Mouse (Mus musculus) telencephalon, adult 2 months (tissue): ENCODE data around the gene Eef1a2.
"Not testable (repeated sequence)": the region's sequence is repeated elsewhere in the genome, so short reads cannot be mapped to it uniquely, and the experiment has no call there.

Experiments used
- DNase-seq: peaks from one replicate; pipeline ENCODE4 v3.0.0-alpha.2; 2011; ENCODE audit warnings: low read depth, low spot score

Eef1a2 gene

DNA sequence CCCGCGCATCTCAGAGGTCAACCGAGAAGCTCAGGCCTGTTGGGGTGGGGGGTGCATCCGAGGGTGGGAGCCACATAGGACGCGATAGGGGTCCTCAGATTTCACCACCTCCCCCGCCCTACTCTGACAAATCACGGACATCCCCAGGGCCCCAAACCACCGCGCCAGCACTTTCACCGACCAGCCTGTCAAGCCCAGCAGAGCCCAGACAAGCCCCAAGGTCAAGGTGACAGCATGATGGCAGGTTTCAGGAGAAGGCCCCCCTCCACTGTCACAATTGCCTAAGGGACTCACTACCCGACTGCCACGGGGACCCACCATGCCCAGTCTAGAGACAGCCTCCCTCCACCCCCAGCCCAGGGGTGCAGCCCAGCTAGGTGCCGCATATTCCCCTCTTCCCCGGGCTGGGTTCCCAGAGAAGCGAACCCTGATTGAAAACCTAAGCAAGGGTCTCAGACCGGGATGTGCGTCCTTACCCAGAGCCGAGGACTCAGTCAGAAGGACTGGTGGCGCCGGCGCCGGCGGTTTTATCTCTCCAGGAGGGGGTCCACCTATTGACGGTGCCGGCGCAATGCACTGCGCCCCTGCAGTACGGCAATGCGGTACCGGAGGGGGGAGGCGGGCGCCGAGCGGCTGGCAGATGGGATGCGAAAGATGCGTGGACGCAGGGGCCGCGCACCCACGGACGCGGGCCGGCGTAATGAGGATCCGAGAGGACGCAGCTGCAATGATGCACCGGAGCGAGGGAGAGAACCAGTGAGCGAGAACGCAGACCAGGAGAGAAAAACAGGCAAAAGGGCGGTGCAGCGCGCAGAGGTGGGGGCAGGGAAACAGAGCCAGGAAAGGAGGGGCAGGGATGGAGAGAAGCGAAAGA, at the start of gene Eef1a2:
Gene Eef1a2, minus strand, starts transcription at position 767 of the 874 bp plus-strand sequence.
- peak; percentile 80 for DNase-seq

DNA sequence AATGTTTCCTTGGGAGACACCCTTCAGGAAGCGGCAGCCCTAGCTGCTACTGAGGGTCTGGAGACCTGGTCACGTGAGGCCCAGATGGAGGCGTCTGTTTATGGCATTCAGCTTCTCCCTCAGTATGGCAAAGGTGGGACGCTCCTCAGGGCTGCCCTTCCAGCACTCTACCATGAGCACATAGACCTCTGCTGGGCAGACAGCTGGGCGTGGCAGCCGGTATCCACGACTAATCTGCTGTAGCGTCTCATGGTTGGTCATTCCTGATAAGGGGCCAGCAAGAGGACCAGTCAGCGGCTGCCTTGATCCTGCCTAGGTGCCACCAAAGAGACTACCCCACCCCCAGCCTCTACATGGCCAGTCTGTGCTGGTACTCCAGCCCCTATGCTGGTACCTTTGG, 49.3 kb upstream of the Eef1a2 start:
- DNase-seq: no peak

DNA sequence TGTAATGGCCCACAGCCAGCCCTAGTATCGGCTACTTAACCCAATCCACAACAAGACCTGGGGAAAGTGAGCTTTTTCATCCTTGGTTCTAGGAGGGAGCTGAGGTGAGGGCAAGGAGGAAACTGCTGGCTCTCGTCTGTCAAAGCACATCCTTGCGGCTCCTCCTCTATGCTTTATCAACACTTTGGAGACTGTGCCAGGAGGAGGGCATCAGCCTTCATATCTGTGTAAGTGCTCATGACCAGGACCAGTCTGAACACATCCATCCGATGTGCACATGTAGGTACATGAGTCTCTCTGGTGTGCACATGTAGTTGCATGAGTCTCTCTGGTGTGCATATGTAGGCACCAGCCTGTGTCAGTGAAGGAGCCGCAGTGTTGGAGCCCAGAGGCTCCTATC, 48.9 kb upstream of the Eef1a2 start:
- DNase-seq: no peak

DNA sequence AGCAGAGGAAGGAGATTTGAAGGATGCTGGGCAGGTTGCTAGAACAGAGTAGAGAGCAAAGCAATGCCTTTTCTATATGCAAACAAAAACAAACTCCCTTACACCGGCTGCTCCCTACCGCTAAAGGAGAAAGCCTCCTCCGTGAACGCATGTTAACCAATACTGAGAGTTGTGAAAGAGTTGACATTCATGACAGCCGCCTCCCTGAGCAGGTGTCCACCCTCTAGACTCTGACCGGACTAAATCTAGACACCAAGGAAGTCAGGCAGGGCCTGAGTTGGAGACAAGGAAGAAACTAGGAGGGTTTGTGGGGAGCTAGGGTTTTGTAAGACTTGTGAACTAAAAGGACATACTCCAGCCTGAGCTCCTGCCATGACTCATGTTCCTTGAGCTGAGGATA, 46.1 kb upstream of the Eef1a2 start:
- no peak for DNase-seq

DNA sequence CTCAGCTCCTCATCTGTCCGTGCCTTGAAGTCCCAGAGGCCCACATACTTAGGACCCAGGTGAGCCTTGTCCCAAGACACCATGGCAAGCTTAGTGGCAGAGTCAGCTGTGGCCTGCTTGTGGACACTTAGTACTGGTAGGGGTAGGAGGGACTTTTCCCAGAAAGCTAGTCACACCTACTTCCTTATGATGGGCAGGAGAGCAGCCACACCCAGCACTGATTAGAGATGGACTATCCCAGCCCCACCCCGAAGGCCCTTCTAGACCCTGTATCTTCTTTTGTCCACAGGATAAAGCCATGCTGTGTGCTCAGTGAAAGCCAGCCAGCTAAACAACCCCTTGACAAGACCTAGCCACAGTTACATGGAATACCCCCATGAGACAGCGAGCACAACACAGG, 45.6 kb upstream of the Eef1a2 start, which contains the start of gene Ptk6:
Gene Ptk6, minus strand, starts transcription at position 368 of the 400 bp plus-strand sequence.
- DNase-seq: no peak

DNA sequence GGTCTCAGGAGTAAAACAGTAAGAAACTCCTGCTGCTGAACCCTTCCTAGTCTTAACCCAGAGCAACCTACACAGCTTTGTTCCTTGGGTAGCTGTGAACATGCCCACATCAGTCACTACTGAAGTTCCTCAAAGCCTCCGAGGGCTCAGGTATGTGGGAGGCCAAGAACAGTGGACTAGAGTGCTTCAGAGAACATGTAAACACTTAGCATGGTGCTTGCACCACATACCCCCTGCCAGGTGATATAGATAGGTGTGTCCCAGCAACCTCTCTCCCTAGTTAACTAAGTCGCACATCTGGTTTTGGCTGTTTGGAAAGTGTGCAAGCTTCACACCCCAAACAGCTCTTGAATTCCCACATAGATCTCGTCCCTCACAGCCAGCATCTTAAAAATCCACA, 44.8 kb upstream of the Eef1a2 start:
- no peak for DNase-seq

DNA sequence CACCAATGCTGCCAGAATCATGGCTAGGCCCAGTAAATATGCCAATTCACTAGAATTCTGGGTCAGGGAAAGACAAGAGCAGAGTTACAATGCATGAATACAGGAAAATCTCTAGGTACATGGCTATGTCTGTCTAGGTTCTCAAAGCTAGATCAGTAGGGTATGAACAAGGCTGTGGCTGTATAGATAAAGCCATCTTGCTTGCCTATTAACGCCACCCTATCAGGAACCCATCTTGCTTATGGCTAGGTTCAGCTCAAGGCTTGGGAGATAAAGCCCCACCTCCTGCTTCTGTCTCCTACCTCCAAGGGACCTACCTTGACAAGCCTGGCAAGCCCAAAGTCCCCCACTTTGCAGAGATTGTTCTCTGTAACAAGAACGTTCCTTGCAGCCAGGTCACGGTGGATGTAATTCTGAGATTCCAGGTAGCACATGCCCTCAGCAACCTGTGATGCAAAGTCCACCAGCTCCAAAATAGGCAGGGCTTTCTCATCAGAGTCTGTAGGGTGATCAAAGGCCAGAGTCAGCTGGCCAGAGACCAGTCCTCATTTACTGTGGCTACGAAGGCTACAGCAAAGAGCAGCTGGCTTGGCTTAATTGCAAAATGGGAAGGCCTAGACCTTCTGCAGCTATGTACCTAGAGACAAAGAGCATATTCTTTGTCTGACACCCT, 40.0 kb upstream of the Eef1a2 start:
- DNase-seq: no peak

DNA sequence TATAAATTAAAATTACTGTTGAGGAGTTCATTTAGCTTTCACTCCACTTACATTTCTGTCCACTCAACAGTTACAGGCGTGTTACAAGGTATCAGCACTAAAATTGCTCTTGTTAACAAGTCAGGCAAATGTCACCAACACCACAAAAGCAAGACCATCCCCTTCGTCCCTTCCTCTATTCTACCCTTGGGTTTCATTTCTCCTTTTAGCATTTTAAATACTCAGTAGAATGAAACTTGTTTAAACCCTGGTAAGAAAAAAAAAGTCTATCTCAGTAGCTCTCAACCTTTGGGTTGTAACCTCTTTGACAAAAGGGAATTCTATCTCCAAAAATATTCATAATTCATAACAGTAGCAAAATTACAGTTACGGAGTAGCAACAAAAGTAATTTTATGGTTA, 36.2 kb upstream of the Eef1a2 start:
- no peak for DNase-seq

DNA sequence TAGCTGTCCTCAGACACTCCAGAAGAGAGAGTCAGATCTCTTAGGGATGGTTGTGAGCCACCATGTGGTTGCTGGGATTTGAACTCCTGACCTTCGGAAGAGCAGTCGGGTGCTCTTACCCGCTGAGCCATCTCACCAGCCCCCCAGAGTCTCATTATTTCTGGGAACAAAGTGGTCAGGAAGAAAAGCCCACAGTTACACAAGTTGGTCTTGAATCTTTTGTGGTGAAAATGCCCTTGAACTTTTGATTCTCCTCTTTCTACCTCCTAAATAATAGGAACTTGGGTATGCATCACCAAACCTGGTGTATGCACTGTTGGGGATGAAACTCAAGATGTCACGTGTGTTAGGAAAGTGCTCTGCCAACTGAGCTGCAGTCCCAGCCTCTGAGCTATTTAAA, 35.1 kb upstream of the Eef1a2 start:
- DNase-seq: no peak

DNA sequence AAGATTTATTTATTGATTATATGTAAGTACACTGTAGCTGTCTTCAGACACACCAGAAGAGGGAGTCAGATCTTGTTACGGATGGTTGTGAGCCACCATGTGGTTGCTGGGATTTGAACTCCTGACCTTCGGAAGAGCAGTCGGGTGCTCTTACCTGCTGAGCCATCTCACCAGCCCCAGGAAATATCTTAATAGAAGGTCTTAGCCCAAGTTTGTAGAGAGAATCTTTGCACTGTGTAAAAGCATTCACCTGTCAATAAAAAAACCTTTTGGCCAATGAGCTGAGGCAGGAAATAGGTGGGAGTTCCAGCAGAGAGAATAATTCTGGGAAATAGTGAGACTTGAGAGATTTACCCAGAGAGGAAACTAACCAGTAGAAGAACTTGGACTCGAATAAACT, 34.6 kb upstream of the Eef1a2 start:
- DNase-seq: not testable (repeated sequence)

DNA sequence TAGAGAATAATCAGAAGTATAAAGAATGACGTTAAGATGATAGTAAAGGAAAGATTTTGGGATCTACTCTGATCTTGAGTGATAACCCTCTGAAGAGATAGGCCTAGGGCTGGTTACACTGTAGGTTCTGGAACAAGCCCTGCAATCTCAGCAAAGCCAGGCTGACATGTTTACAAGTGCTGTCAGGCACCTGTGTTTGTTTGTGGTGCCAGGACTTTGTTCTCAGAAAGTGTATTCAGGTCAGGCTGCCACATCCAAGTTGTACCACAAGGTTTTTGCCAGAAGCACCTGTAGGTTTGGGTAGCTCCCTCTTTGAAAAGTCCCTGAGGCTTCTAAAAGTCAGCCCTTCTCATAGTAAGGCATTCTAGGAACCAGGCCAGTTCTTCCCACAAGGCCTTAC, 32.5 kb upstream of the Eef1a2 start:
- DNase-seq: no peak

DNA sequence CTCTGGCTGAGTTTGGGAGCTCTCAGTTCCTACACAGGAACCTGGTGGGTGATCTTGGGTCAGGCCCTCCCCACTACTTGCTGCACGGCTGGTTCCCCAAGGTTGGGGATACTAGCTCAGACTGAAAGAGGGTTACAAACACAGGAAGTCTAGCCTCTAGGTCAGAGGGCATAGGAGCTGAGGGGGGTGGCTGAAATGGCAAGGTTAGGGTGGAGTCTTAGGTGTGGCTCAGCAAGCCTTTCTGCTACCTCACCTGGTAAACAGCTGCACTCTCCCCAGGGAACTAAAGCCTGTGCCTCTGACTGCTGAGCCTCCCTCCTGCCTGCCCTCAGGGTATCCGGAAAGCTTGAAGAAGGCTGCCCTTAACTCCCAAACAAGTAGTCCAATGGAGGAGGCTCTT, 31.9 kb upstream of the Eef1a2 start:
- no peak for DNase-seq

DNA sequence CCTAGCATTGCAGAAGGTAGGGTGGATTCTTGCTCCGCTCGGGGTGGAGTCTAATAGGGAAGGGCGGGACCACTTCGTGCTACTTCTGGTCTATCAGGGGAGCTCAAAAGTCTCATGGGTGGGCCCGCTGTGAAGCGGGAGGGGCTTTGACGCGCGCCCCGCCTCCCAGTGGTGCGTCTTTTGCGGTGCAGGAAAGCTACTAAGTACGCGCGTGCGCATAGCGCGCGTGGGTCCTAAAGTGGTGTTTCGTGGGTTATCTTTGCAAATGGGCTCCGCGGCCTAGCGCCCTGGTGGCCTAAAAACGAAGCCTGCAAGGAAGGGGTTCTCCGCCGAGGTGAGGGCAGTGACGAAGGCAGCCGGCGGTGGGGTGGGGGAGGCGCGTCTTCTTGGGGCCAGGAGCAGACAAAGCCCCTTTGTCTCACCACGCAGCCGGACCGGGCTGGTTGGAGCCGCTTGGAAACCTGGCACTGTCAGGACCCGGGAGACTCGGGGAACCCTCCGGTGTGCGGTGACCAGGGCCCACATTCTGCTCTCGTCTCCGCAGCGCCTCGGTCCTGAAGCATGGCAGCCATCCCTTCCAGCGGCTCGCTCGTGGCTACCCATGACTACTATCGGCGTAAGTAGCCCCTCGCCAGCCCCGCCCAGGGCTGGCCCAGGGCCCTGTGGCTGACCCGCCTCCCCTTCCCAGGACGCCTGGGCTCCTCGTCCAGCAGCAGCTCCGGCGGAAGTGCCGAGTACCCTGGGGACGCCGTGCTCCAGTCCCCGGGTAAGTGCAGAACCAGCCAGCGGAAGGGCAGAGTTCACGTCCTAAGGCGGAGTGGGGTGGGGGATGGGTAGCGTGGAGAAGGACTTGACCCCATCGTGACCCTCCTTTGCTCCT, 30.5 kb upstream of the Eef1a2 start, which contains the start of gene Ppdpf:
Gene Ppdpf, plus strand, starts transcription at position 127 of the 880 bp plus-strand sequence.
- DNase-seq: peak; percentile 94

DNA sequence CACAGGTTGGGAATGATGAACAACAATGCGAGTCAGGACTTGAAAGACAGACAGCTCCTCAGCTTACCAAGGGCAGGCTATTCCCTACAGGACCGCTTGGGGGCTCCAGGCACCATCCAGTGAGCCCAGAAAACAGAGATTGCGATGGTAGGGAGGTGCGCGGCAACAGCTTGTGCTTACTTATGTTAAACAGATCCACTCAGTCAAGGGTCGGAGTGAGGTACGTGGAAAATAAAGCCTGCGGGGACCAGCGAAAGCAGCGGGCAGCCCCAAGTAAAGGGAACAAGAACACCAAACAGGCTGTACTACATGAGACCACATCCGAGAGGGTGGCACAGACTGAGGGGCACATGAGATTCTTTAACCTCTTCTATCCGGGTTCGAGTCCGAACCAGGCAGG, 29.8 kb upstream of the Eef1a2 start:
- peak; percentile 82 for DNase-seq

DNA sequence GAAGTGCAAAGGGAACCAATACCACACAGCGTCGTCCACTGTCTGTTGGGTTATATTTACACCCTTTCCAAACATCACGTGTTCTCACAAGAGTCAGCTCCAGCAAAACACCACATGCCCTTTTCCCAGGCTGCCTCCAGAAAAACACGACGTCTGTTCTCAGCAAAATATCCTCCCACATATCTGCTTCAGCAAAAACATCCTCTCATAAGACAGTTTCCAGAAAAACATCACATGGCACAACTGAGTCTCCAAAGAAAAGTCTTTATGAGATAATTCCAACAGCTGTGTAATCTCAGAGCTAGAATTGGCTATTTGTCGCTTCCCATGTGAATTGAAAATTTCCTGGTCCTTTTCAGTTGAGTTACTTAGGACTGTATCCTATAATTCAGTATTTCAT, 24.1 kb upstream of the Eef1a2 start:
- DNase-seq: no peak

DNA sequence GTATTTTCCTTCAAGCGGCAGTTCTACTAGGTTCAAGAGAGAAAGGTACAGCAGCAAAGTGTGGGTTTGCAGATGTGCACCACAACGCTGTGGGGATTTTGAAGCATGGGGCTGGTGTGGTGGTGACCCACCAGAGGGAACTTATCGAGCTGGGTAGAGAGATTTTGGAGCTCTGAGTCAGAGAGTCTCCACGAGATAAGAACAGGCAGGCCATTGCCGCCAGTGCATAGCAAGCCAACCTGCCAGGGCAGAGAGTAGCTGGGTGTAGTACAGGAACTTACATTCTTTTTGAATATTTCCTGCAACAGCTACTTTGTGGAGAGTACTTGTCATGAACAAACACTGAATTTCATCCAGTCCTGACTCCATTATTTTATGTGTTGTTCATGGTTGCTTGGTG, 21.7 kb upstream of the Eef1a2 start:
- DNase-seq: no peak

DNA sequence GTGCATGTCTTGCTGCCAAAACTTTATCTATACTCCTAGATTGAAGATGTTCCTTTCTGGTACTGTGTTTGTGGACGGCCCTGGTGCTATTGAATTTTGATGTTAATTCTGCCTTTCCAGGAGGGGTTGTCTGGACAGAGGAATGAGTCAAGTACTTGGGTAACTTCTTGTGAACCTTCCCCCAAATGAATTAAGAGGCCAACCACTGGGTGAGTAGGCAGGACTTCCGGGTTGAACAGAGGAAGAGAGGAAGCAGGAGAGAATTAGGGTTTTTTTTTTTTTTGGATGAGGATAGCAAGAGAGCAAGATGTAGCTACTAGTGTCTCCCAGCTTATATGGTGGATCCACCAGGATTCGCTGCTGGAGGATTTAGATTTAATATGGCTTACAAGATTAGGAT, 21.2 kb upstream of the Eef1a2 start:
- no peak for DNase-seq

DNA sequence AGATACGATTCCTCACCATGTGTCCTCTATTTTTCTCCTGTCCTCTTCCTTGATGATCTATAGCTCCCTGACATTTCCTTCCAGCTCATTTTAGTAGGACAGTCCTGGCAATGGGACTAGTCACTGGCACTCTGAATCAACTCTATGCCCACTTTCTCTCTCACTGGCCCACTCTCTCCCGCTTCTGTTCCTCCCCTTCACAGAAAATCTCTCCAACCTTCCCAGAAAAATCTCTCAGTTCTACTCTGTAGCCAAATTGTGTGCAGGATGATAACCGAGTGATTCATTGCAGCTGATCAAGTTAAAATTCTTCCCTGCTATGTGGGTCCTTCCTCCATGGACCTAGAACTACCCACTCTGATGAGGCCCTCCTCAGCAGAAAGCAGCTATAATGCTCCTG, 17.8 kb upstream of the Eef1a2 start:
- no peak for DNase-seq

DNA sequence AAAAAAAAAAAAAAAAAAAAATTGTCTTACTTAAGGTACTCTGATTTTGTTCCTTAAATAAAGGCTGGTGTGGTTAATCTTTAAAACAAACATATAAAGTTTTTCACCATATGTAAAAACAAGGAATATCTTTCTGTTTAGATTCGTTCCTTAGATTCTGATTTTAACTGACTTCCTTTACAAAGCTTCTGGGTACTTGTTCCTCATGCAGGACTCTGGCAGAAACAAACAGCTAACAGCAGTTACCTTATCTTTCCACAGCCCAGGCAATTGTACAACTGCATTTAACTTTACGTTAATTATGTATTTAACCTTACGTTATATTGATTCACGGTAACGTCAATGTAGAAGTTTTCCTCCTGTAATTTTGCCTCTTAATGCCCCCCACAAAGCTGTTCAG, 9.7 kb upstream of the Eef1a2 start:
- no peak for DNase-seq

DNA sequence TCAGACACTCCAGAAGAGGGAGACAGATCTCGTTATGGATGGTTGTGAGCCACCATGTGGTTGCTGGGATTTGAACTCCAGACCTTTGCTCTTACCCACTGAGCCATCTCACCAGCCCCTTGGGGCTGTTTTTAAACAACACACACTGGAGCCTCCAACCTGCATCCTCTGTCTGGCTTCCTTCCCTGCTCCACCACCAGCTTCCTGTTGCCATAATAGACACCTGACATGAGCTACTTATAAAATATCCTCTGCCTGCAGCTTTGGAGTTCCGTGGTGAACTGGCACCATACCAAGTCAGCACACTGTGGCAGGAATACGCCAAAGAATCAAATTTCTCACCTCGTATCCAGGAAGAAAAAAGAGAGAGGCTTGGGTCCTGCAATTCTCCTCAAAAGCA, 4.0 kb upstream of the Eef1a2 start:
- DNase-seq: no peak

DNA sequence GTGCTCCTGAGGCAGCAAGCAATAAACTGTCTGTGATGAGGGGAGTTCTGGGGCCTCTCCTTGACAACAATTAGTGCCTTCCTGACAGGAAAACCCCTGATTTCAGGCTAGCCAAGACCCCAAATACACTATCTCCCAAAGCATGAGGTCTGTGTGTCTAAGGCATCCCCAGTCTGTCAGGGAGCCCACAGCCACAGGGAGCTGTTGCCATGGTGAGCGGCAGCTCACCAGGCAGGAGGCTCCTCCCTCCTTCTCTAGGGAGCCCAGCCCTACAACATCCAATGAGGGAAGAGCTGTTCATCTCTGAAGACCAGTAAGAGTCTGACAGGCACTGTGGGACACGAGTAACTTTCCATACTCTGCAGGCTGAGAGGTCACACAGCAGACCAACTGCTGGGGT, 3.0 kb upstream of the Eef1a2 start:
- peak; percentile 83 for DNase-seq

DNA sequence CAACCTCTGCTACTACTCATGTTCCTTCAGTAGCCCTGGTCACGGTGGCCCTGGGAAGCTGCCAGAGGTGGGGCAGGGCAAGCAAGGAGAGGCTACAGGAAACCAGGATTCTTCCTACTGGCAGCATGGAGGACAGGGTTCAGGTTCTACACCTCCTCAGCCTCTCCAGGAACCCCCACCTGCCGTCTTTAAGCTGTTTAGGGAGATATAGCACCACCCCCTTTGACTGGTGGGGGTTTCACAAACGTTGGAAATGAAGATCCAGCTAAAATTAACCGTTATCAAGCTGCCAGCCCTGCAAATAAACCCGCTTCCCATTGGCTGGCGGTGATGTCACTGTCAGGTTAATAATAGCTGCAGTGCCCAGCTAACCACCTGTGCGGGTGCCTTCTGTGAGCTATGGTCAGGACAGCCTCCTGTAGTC, 2.3 kb upstream of the Eef1a2 start:
- peak; percentile 92 for DNase-seq
